ENCODE assay signal across 8 mouse cellular contexts in genomic region chr12:59798051-59798450, GRCm38 (mm10).
DNase-seq lines count a peak whose midpoint lies in the region; ATAC-seq lines count a peak whose summit lies in the region.

No protein-coding gene starts in this region.

- peak; percentile 41 for DNase-seq in kidney, postnatal 10 days
- DNase-seq in kidney, adult 18-20 months = no peak
- peak; percentile 64 for DNase-seq in brain, embryonic 18.5 days (ENCODE audit: low read depth, low spot score)
- DNase-seq in thymus, postnatal 4 days = no peak
- DNase-seq in MN1 (ENCODE audit: low spot score) = no peak

- 53% methylated on average over 3 of the region's 3 CpGs for WGBS in hindbrain, embryonic 16.5 days
- WGBS in midbrain, embryonic 16.5 days = 34% methylated on average over 3 of the region's 3 CpGs
- 52% methylated on average over 3 of the region's 3 CpGs for whole genome bisulfite sequencing in intestine, embryonic 16.5 days

- no peak overlapping the region for H3K4me2 ChIP-seq in hindbrain, embryonic 16.5 days (ENCODE audit: low read length)
- H3K4me2 ChIP-seq in midbrain, embryonic 16.5 days (ENCODE audit: low read length) = no peak overlapping the region
- H3K4me2 ChIP-seq in intestine, embryonic 16.5 days (ENCODE audit: low read depth, low read length) = no peak overlapping the region

- H3K9ac ChIP-seq in hindbrain, embryonic 16.5 days (ENCODE audit: low read depth, low read length) = no peak overlapping the region
- no peak overlapping the region for H3K9ac ChIP-seq in midbrain, embryonic 16.5 days (ENCODE audit: low read depth, low read length)
- H3K9ac ChIP-seq in intestine, embryonic 16.5 days (ENCODE audit: low read depth, low read length) = no peak overlapping the region

- no peaks in the 10 kb centered on the region for H3K36me3 ChIP-seq in hindbrain, embryonic 16.5 days (ENCODE audit: control insufficient read depth, insufficient read depth, low read length)
- H3K36me3 ChIP-seq in midbrain, embryonic 16.5 days (ENCODE audit: control insufficient read depth, insufficient read depth, low read length) = no peaks in the 10 kb centered on the region
- H3K36me3 ChIP-seq in intestine, embryonic 16.5 days (ENCODE audit: control insufficient read depth, insufficient read depth, low read length) = no peaks in the 10 kb centered on the region

- no peak overlapping the region for H3K4me3 ChIP-seq in hindbrain, embryonic 16.5 days (ENCODE audit: low read length)
- H3K4me3 ChIP-seq in midbrain, embryonic 16.5 days (ENCODE audit: low read depth, low read length) = no peak overlapping the region
- no peak overlapping the region for H3K4me3 ChIP-seq in intestine, embryonic 16.5 days (ENCODE audit: low read length)

- no peaks in the 10 kb centered on the region for H3K9me3 ChIP-seq in hindbrain, embryonic 16.5 days (ENCODE audit: control insufficient read depth, low read length)
- no peaks in the 10 kb centered on the region for H3K9me3 ChIP-seq in midbrain, embryonic 16.5 days (replicated peaks; ENCODE audit: control insufficient read depth, low read length, poor library complexity, severe bottlenecking)
- no peaks in the 10 kb centered on the region for H3K9me3 ChIP-seq in intestine, embryonic 16.5 days (ENCODE audit: control insufficient read depth, low read length)

- no peaks in the 10 kb centered on the region for H3K27me3 ChIP-seq in hindbrain, embryonic 16.5 days (replicated peaks; ENCODE audit: control insufficient read depth, insufficient read depth, low read length)
- H3K27me3 ChIP-seq in midbrain, embryonic 16.5 days (ENCODE audit: control insufficient read depth, insufficient read depth, low read depth, low read length) = no peaks in the 10 kb centered on the region
- H3K27me3 ChIP-seq in intestine, embryonic 16.5 days (replicated peaks; ENCODE audit: control insufficient read depth, insufficient read depth, low read length) = no peaks in the 10 kb centered on the region

- ATAC-seq in hindbrain, embryonic 16.5 days = peak; percentile 83
- peak; percentile 89 for ATAC-seq in midbrain, embryonic 16.5 days
- ATAC-seq in intestine, embryonic 16.5 days = no peak

- H3K4me1 ChIP-seq in hindbrain, embryonic 16.5 days (ENCODE audit: control insufficient read depth, insufficient read depth, low read depth, low read length) = no peaks in the 10 kb centered on the region
- no peaks in the 10 kb centered on the region for H3K4me1 ChIP-seq in midbrain, embryonic 16.5 days (ENCODE audit: control insufficient read depth, insufficient read depth, low read length)
- no peaks in the 10 kb centered on the region for H3K4me1 ChIP-seq in intestine, embryonic 16.5 days (ENCODE audit: control insufficient read depth, insufficient read depth, low read length)

- H3K27ac ChIP-seq in hindbrain, embryonic 16.5 days (ENCODE audit: low read depth, low read length) = no peak overlapping the region
- H3K27ac ChIP-seq in midbrain, embryonic 16.5 days (ENCODE audit: low read length) = no peak overlapping the region
- H3K27ac ChIP-seq in intestine, embryonic 16.5 days (ENCODE audit: low read length) = no peak overlapping the region

Comparison
In these comparisons a context has a peak if more than half of its experiments do, and no peak if none do; other contexts are left out.
1. DNase-seq: peak in kidney, postnatal 10 days (single experiment) and brain, embryonic 18.5 days (single experiment); none in kidney, adult 18-20 months (single experiment), thymus, postnatal 4 days (single experiment) and MN1 (single experiment).